Mouse (Mus musculus): ENCODE results near the gene Dgkg. TPM values are rescaled to one million over a fixed set of nuclear protein-coding genes. Genes with fewer than 3 reads are reported as not detected.

The Dgkg gene
- under 1 TPM; 0.08 to 0.72 (median 0.34) TPM for total RNA-seq (2022)

DNA sequence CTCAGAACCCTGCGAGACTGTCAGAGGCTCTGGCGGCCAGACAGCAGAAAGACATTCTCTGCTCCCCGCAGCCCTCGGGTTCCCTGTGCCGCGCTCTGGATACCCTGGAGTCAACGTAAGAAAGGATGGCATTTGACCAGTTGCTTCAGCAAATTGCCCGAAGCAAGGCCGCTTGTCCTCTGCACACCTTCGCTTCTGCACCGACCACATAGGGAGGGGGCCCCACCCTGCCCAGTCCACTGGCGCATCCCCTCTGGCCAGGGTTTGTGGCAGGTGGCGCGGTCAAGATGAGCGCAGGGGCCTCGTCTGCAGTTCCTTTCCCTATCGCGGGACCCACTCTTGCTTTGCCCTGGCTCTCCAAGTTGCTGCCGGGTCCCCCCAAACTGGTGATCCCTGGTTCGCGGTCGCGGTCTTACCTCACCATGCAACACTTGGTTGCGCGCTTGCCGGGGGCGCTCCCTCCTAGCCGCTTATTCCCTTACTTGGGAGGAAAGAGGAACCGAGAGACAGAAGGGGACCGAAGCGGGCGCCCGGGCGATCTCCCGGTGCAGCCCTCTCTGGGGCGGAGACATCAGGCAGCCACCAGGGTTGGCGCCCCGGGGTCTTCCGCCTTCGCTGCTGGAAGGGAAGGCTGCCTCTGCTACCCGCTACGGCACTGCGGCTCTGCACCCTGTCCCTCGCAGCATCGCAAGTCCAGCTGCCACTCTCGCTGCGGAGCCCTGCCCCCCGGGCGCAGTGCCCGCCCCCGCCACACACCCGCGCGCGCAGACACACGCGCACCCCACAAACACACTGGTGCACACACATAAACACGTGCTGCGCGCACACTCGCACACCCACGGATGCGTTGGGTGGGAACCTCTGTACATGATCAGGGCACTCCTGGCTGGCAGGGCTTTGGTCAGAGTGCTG, at the start of gene Dgkg:
Gene Dgkg, minus strand, starts transcription at position 689 of the 912 bp plus-strand sequence.
- peak; percentile 9 for DNase-seq (ENCODE audit: low spot score)

DNA sequence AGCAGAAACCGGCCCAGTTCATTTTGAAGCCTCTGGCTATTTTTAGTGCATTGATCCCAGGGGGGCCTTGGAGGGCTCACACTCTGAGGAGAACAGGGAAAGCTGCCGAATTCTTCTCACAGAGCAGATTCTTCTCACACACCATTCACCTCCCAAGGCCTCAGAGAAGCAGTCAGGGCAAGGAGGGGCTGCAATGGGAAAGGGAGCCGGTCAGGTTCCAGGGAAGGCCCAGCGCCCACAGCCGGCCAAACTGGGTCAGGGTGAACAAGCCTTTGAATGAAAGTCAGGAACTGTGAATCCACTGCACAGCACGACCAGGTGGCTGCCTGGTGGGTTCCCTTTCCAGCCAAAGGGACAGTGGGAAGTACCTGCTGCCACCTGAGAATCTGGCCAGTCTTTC, 47.9 kb upstream of the Dgkg start:
- peak; percentile 41 for DNase-seq (ENCODE audit: low spot score)

DNA sequence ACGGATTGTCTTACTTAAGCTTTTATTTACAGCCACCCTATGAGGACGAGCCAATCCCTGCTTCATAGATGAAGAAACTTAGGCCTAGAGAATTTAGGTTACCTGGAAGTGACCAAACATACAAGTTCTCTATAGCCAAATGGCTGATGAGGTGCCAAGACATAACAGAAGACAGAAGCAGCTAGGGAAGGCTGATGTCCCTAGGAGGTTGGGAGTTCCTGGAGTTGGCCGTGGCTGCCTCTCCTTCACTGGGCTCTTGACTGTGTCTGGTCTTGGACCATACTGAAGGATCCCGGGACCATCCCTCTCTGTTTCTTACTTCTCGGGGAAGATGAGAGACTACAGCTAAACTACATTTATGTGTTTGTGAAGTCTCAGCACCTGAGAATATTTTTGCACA, 47.1 kb upstream of the Dgkg start:
- DNase-seq (ENCODE audit: low spot score), result no peak

DNA sequence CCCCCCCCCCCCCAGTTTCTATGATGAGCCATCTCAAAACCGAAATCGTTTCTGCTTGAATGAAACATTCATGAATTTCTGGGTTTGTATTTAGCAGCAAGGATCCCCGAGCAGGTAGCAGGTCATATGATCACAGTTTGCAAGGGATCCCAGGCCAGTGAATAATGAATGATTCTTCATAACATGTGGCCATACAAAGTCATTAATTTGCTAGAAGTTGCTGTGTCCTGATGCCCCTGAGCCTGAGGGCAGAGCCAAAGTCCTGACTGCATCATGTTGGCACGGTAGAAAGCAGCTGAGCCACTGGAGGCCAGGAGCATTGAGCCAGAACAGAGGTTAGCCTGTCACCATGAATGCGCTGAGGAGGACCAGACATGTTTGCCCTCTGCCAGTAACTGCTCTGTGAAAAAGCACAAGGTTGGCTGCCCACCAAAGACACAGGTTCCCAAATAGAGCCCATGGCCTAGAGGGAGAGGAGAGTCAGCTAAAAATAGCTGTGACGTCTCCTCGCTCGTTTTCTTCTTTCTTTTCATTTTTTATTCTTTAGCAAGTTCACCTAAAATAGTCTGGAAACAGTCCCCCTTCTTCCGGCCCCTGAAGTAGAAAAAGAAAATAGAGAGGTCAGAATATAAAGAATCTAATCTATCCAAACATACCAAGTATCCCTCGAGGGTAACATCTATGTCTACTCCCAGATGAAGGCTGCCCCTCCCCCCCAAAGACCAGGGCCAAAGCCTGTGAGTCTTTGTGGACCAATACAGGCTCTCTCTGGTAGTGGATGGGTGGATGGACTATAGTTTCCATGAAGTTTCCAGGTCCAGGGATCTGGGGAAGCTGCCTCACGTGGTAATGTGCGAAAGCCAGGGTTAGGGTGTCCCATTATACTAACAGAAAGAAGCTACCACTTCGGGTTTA, 42.1 kb upstream of the Dgkg start:
- peak; percentile 73 for DNase-seq (ENCODE audit: low spot score)

DNA sequence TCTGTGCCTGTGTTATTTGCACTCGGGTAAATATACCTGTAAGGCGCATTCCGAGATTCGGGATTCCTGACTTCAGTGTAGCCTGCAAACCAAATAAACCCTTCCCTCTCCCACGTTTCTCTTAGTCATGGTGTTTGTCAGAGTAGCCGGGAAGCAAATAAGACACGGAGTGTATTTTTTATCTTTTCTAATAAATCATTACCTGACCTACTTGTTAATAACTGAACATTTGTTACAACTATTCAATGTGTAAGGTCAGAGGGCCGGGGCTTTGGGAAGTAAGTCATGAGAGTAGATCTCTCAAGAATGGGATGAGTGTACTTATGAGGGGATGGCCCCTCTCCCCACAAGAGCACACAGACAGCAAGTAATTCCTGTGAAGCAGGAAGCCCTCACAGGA, 41.1 kb upstream of the Dgkg start:
- no peak for DNase-seq (ENCODE audit: low spot score)

DNA sequence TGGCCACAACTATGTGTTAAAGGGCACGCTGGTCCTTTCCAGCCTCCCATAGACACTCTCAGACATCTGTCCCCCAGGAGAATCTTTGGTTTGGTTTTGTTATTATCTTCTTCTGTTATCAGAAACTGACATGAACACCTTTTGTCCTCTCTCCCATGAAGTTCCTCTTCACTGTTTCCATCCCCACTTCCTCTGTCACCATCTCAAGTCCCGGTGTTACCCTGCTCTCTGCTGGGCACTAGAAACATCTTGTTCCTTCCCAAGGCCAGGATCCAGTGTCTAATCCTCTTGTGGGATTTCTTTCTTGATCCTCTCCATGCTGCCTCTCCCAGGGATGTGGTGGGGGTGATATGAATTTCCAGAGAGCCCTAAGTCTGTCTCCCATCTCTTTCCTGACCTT, 32.6 kb upstream of the Dgkg start:
- DNase-seq (ENCODE audit: low spot score), result no peak

DNA sequence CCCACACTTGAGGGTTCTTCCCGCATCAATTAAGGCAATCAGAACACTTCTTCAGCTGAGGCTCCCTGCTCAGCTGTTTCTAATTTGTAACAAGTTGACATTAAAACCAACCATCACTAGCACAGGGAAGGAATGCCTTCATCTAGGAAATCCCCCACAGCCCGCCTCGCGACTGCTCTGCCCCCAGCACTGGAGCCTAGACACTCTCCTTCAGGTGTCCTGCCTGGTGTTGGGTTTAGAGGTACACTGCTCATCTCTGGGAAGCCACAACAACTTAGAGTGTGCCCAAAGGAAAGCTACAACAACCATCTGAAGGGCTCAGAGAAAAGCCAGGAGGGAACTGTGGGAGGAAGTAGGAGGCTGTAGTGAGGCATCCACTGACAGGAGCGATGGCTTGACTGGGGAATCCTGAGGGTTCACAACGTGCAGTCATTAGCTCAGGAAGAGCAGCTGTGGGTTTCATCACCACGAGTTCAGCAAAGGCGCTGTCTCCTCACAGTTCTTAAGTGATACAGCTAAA, 30.8 kb upstream of the Dgkg start:
- no peak for DNase-seq (ENCODE audit: low spot score)

DNA sequence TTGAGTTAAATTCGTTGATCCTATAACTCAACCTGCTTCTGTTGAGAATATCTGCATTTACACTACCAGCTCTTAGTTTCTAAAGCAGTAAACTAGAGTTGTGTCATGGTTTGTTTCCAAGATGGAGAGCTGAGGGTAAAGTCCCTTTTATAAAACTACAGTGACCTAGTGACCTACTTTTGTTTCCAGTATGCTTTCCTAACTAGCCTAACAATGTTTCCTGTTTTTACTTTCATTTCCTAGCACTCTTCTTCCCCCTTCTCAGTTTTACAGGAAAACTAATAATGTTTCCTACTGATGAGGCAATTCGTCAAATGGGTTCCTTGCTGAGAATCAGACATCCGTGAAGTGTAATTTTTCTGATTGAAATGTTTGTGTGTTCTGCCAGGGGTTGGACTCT, 26.6 kb upstream of the Dgkg start:
- DNase-seq (ENCODE audit: low spot score), result no peak

DNA sequence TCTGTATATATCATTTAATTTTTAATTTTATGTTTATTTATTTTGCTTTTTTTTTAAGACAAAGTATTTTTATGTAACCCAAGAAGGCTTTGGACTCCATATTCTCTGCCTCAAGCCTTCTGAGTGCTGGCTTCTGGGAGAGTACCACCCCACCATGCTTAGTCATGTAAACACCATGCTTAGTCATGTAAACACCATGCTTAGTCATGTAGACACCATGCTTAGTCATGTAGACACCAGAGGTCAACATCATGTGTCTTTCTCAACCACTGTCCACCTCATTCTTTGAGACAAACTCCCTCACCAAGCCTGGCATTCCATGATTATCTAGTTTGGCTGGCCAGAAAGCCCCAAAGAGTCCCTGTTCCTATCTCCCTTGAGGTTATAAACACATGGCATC, 25.7 kb upstream of the Dgkg start:
- DNase-seq (ENCODE audit: low spot score), result no peak

DNA sequence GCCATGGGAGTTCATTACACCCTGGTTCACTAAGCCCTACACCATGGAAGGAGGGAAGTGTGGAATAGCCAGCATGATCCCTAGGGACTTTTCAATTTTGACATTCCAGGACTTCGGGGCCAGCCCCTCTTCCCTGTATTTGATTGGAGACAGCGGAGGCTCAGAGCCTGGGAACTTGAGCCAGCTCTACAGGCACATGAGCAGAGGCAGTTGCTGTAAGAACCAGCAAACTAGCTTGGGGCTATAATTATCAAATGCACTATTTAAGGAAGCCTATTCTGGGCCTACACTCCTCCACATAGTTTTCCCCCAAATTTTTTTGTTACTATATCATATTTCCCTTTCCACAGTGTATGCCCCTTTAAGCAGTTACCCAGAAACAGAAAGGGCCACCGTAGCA, 22.6 kb upstream of the Dgkg start:
- no peak for DNase-seq (ENCODE audit: low spot score)

DNA sequence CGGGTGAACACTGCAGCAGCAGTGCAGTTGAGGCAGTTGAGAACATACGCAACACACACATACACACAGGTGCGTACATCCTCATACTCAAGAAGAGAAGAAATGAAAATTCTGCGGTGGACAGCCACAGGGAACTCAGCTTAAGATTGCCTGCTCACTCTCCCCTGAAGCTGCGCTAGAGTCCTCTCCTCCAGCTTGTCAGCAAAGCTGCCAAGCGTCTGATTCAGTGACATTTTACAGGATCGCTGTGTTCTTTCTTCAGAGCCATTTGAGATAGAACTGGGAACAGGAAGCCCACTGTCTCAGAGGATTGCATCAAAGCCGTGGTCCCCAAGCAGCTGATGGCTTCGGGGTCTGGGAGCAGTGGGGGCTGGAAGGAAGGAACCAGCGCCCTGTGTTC, 17.6 kb upstream of the Dgkg start:
- DNase-seq (ENCODE audit: low spot score), result no peak

DNA sequence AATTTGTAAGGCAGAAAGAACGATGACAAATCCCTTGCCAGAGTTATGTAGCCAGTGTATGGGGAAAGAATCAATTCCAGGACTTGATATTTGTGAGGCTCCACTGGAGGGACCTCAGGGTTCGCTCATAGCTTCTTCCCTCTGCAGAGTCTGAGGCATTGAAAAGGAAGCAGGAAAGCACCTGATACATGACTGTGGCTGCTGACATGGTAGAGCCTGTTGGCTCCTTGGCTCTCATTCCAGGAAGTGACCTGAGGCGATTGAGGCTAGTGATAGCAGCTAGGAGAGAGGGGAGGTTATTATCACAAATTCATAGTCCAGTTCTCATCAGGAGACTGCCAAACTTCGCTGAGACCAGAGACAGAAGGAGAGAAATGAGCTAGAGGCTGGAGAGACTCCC, 17.1 kb upstream of the Dgkg start:
- DNase-seq (ENCODE audit: low spot score), result no peak

DNA sequence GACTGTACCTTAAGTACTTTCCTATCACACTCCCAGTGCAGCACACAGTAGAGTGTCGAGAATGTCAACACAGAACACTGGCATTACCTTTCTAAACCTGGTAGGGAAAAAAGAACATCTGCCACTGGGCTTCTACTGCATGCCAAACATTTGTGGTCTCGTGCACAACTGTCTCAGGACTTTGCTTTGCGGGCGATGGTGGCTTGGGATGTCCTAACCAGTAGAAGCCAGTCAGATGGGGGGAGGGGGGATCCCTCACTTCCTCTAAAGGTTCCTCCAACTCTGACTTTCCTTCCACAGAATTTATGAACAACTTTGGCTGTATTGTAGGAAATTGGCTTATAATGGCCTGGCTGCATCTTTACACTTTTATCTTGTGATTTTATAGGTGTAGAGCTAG, 7.0 kb upstream of the Dgkg start:
- no peak for DNase-seq (ENCODE audit: low spot score)

DNA sequence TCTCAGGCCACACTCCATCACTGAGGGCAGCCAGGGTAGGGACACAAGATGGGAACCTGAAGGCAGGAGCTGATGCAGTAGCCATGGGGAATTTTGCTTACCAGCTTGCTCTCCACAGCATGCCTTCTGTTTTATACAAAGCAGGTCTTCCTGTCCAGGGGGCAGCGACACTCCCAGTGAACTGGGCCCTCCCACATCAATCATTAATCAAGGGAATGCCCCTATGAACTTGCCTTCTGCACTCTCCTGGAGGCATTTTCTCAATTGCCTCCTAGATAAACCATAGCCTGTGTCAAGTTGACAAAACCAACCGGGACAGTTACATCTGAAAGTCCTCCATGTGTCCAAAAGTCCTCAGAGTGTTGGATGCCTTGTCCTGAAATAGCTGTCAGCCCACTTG, 6.1 kb upstream of the Dgkg start:
- no peak for DNase-seq (ENCODE audit: low spot score)

DNA sequence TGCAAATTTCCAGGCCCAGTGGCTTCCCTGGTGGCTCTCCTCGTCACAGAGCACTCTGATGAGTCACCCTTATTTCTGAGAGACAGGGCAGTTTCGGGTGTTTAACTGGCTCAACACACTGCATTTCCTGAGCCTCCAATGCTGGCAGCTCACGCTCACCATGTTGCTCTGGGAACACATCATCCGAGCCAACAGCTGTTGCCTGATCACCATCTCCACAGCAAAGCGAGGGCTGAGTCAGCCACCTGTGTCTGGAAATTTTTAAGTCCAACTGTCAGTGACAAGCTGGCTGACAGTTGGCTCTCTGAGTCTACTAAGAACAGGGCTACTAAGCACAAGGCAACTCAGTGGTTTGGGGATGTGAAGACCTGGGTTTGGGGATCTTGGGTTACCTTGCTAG, 4.1 kb upstream of the Dgkg start:
- DNase-seq (ENCODE audit: low spot score), result no peak

DNA sequence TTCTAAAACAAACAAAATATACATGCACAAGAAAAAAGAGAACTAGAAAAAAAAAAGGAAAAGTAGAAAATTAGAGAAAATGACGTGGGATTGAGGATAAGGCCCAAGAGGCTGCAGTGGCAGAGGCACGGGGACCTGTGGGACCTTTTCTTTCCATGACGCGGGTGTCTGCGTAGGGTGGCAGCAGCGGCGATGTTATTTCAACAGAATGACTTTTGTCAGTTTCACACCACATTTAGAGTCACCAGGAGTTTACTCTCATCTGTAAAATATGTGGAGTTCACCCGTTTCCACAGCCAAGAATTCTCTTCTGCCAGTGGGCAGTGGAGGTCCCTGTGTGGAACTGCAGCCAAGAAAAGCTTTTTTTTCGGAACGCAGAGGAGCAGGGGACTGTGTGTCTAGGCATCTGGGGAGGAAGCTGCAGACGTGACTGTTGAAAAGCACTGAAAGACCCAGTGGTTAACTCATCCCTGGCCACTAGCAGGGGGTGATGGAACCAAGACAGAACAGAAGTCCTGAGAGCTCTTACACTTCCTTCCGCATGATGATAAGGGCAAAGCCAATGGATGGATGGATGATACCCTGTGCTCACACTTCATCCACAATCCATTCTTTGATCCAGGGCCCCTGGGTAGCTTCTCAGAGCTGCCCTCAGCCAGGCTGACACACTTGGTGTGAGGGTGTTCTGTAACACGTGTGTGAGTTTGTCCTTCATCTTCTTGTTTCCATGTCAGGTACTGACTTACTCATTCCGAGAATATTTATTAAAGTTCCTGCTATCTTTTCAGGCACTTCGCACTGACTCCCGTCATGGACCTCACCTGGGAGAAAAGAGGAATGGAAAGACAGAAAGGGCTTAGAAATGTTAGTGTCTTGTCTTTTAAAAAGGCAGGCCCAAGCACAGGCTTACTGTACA, 1.1 kb upstream of the Dgkg start:
- DNase-seq (ENCODE audit: low spot score), result no peak

DNA sequence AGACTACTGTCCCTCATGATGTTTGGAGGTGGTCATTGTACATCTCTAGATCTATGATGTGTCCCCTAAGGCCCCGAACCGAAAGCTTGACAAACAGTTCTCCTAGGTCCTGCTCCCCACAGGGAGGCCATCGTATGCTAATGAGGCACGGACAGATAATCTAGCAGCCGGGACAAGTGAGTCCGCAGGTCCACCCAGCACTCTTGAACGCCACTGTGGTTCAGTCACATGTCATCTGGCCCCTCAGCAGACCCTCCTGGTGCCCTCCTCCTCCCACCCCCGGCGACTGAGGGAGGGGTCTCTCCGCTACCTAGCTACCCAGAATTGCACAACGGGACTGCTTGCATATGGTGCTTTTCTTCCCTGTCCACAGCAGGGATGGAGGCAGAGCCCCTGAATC, 1.2 kb downstream of the Dgkg start:
- DNase-seq (ENCODE audit: low spot score), result no peak

DNA sequence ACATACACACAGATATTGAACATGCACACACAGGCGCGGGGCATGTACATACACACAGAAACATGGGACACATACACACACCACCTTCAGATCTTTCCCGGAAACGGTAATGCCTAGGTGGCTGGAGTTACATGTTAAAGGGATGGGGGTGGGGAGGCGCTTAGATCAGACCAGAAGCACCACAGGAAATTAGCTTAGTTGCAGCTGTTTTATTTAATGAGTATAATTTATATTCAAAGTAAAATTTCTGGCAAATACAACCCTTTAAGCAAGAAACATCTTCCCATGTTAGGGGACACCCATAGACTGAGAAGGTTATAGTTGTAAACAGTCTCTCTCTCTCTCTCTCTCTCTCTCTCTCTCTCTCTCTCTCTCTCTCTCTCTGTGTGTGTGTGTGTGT, 1.8 kb downstream of the Dgkg start:
- DNase-seq (ENCODE audit: low spot score), result no peak

DNA sequence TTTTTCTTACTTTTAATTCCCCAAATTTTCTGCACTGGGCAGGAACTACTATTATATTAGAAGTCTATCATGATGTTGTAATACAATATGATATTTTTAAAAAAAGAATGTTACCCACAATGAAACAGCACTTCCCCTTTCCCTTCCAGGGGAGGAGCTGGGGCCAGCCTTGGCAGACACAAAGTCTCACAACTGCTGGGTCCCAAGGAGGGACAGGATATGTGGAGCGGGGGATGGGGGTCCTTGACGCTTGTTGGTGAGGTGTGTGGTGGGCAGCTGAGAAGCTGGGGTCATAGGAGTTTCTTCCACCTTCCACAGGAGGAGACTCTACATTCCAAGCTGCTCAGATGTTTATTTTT, 2.6 kb downstream of the Dgkg start:
- DNase-seq (ENCODE audit: low spot score), result peak; percentile 9

DNA sequence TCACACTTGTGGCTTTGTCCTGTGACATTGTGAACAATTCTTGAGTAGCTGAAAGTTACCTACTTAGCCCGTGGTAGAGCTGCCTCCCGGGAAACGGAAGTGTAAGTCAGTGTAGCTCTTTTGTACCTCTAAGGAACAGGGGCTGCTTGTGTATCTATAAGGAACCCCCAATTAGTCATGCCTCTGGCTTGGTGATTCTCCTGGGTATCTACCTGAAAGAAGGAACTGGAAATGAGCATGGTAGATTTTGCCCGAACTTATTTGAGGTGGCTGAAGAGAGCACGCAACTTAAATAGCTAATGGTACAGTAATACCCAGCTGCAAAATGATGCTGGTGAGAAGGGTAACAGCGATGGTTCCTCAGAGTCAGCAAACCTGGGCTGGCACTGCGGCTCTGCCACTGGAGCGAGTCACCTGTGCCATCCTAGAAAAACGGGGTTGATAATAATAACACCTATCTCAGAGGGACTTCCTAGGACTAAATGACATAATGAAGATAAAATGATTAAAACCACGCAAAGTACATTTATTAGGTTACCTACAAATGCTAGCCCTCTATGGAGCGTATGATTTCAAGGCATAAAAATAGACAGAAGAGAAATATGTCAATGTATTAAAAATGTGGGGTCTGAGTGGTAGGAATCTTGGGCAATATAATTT, 3.1 kb downstream of the Dgkg start:
- DNase-seq (ENCODE audit: low spot score), result no peak

DNA sequence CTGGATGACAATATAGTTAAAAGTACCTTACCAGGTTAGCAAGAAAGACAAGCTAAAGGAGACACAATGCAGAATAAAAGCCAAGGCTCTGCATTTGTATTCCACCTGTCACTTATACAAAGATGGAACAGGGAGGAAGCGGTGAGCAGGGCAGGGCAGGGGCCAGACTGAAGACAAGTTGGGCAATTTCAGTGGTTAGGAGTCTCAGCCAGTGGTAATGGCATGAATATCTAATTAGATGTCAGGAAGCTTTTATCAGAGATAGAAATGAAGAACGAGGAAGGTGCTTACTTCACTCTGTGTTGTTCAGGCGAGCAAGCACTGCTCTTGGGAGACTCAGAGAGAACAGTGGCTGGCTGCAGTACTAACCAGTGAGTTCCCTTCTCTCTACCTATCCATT, 5.8 kb downstream of the Dgkg start:
- no peak for DNase-seq (ENCODE audit: low spot score)
